Mouse (Mus musculus) liver, postnatal 0 days (tissue): Measurements from ENCODE around the gene Mpdu1. TPM values are rescaled to one million over a fixed set of nuclear protein-coding genes. Genes with fewer than 3 reads are reported as not detected.

Experiments used
- ATAC-seq: fragments of 200-750 bp; cut with Nextera tagmentation; 2 replicates; pipeline ENCODE4 v1.8.0; 2017; ENCODE audit warnings: mild to moderate bottlenecking, moderate library complexity
- DNase-seq: peaks from one replicate; pipeline ENCODE4 v3.0.0-alpha.2; 2016
- H3K27ac ChIP-seq: fragments of 300-500 bp; sonication (generic); 2 replicates; pipeline ENCODE4 v1.5.1; 2014; ENCODE audit warnings: antibody characterized with exemption, moderate library complexity, mild to moderate bottlenecking, low read depth
- H3K27me3 ChIP-seq: fragments of 300-500 bp; sonication (generic); 2 replicates; pipeline ENCODE4 v1.6.1; 2014; ENCODE audit warnings: low read length, control low read depth, mixed read lengths; ENCODE audit not compliant: insufficient read depth
- H3K36me3 ChIP-seq: fragments of 300-500 bp; sonication (generic); replicated peaks from 2 replicates; pipeline ENCODE4 v1.6.1; 2014; ENCODE audit warnings: mild to moderate bottlenecking, control low read depth, low read length, moderate library complexity, mixed read lengths; ENCODE audit not compliant: insufficient read depth
- H3K4me1 ChIP-seq: fragments of 300-500 bp; sonication (generic); 2 replicates; pipeline ENCODE4 v1.6.1; 2014; ENCODE audit warnings: antibody characterized with exemption, mild to moderate bottlenecking, control low read depth; ENCODE audit not compliant: insufficient read depth
- H3K4me2 ChIP-seq: fragments of 300-500 bp; sonication (generic); 2 replicates; pipeline ENCODE4 v1.6.1; 2014; ENCODE audit warnings: low read depth, mild to moderate bottlenecking, low read length, moderate library complexity, mixed read lengths
- H3K4me3 ChIP-seq: fragments of 300-500 bp; sonication (generic); 2 replicates; pipeline ENCODE4 v1.5.1; 2014; ENCODE audit warnings: low read depth, low read length
- H3K9ac ChIP-seq: fragments of 300-500 bp; sonication (generic); replicated peaks from 2 replicates; pipeline ENCODE4 v1.6.1; 2014; ENCODE audit warnings: mild to moderate bottlenecking, moderate library complexity
- H3K9me3 ChIP-seq: fragments of 300-500 bp; sonication (generic); 2 replicates; pipeline ENCODE4 v1.6.1; 2016; ENCODE audit warnings: mild to moderate bottlenecking, control low read depth, low read length, mixed read lengths
- CTCF ChIP-seq: sonication (generic); IDR thresholded peaks from 2 replicates; pipeline ENCODE4 v1.5.1; 2016; ENCODE audit warnings: antibody characterized with exemption, low read depth
- EP300 ChIP-seq: IDR thresholded peaks from 2 replicates; pipeline ENCODE4 v1.6.1; 2016; ENCODE audit warnings: antibody characterized with exemption, low read depth, mild to moderate bottlenecking
- WGBS: fragments of 180-500 bp; shearing (Covaris S2); extraction: QIAGEN DNeasy Blood & Tissue Kit; methylation state at CpG from one replicate; pipeline ENCODE4 v1.1.7; 2014; ENCODE audit not compliant: insufficient replicate concordance; 5-methylcytosine and 5-hydroxymethylcytosine counted together
- polyA plus RNA-seq: library from polyadenylated mRNA; unstranded; fragments of >200 nt; fragmentation: Nextera tagmentation; extraction: Ambion mirVana; gene quantifications from 2 replicates; pipeline ENCODE4 v1.2.1, GENCODE M21; 2015

Gene Mpdu1
- polyA plus RNA-seq, 1 experiment from 2014 or later: 41.0 TPM

DNA sequence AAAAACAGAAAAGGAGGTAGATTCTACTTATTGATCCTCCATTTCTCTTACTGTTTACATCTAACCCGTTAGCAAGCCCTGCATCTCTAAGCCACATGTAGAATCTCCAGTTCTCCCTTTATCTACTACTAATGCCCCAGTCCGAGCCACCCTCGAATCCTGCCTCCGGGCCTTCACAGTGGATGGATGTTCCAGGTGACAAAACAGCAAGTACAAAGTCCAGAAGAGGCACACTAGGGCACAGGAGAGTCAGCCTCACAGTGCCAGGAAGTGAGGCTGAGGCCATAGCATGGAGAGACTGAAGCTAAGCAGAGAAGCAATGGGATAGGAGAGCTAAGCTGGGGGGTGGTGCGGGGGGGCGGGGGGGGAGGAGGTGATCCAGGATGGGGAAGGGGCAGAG lies 30.4 kb upstream of the Mpdu1 start:
- DNase-seq: no peak
- no peak for TF ChIP-seq CTCF
- TF ChIP-seq EP300: no peak
- 69% methylated on average over 6 of the region's 6 CpGs for WGBS
- peak; percentile 86 for ATAC-seq
- H3K9ac ChIP-seq: no peak overlapping the region
- H3K4me3 ChIP-seq: no peak overlapping the region
- H3K36me3 ChIP-seq: no peaks in the 10 kb centered on the region
- H3K4me2 ChIP-seq: no peak overlapping the region
- H3K27ac ChIP-seq: peak overlapping the region; percentile 59
- H3K4me1 ChIP-seq: peaks cover 19% of the 10 kb centered on the region
- H3K9me3 ChIP-seq: no peaks in the 10 kb centered on the region
- H3K27me3 ChIP-seq: no peaks in the 10 kb centered on the region

DNA sequence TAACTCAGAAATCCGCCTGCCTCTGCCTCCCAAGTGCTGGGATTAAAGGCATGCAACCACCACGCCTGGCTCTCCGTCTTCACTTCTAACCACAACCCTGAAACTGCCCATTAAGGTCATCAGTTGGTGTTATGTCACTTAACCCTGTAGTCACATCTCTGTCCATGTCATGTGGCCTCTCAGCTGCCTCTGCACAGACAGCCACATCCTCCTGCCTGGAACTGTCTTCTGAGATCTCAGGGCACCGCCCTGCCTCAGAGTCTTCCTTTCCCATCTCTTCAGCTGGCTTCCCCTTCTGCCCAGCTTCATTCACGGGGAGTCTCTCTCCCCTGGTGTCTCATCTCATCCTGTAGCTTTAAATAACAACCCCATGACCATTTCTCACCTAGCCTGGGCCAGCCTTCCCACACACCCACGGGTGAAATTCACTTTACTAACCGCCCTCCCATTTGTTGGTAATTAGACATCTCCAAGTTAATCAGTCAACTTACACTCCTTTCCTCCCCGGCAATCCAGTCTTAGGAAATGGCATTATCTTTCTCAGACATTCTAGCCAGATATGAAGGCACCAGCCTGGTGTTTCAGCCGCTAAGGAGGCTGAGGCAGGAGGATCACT lies 29.9 kb upstream of the Mpdu1 start:
- H3K4me3 ChIP-seq: no peak overlapping the region
- H3K27ac ChIP-seq: peak overlapping the region; percentile 59; the same call in 1 of the 2 replicates
- ATAC-seq (no peak), DNase-seq (no peak)
- H3K9ac ChIP-seq: no peak overlapping the region
- WGBS: 44% methylated on average over 9 of the region's 9 CpGs
- no peaks in the 10 kb centered on the region for H3K9me3 ChIP-seq
- TF ChIP-seq EP300 (no peak), CTCF (no peak)
- peaks cover 19% of the 10 kb centered on the region for H3K4me1 ChIP-seq
- H3K27me3 ChIP-seq: no peaks in the 10 kb centered on the region
- H3K36me3 ChIP-seq: no peaks in the 10 kb centered on the region
- no peak overlapping the region for H3K4me2 ChIP-seq

DNA sequence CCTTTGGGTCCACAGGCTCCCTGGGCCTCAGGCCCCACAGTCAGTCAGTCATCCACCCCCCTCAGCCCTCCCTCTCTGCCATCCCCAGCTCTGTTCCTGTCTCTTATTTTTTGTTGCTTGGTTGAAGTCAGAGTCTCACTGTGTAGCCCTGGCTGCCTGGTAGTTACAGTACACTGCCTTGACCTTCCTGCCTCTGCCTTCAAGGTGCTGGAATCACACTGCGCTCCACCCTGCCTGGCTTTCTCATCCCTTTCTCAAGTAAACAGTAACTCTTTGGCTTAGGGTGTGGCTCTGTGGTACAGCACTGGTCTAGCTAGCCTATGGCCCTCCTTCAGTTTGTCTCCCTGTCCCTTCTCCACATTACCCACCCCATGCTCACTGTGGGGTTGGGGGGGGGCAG lies 27.4 kb upstream of the Mpdu1 start:
- Histone ChIP-seq H3K9ac (no peak overlapping the region), H3K36me3 (no peaks in the 10 kb centered on the region), H3K4me1 (peaks cover 31% of the 10 kb centered on the region), H3K27ac (no peak overlapping the region), H3K4me3 (no peak overlapping the region), H3K27me3 (no peaks in the 10 kb centered on the region), H3K9me3 (no peaks in the 10 kb centered on the region), H3K4me2 (no peak overlapping the region)
- DNase-seq (no peak), ATAC-seq (no peak)
- no peak for TF ChIP-seq CTCF
- no peak for TF ChIP-seq EP300
- 94% methylated on average over 1 of the region's 1 CpGs for WGBS

DNA sequence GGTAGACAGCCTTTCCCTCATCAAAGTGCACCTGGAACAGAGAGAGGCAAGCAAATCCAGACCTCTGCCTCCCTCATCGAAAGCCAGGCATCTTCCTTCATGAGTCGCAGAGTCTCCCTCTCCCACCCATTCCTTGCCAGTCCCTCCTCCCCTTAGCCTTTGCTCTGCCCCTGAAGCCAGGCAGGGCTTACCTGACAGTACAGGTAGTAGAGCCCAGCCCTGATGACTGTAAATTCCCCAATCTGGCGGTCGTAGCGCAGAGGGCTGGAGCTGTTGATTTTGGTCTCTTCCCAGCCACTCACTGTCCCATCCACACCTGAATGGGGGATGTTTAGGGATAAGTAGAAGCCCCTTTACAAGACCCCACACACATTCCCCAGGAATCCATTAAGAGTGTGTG lies 24.6 kb upstream of the Mpdu1 start:
- peaks cover 31% of the 10 kb centered on the region for H3K4me1 ChIP-seq
- no peak overlapping the region for H3K4me3 ChIP-seq
- H3K9me3 ChIP-seq: no peaks in the 10 kb centered on the region
- no peak overlapping the region for H3K9ac ChIP-seq
- no peaks in the 10 kb centered on the region for H3K36me3 ChIP-seq
- no peaks in the 10 kb centered on the region for H3K27me3 ChIP-seq
- DNase-seq (no peak), ATAC-seq (no peak)
- TF ChIP-seq EP300 (no peak), CTCF (no peak)
- no peak overlapping the region for H3K27ac ChIP-seq
- no peak overlapping the region for H3K4me2 ChIP-seq
- WGBS: 74% methylated on average over 5 of the region's 5 CpGs

DNA sequence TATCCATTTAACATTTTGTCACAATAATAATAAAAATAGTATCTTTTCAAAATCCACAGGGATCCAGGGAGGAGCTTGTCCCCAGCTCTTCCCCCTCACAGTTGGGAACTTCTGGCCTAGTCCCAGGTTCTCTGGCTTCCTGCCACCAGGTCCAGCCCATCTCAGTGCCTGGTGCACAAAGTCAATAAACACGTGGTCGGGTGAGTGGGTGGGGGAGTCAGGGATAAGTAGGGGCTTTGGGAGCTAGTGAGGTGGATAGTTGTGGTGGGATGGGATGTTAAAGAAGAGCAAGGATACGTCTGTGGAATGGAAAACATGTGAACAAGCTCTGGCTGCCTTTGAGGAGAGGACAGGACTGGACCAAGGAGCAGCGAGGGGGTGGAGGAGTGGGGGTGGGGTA lies 23.9 kb upstream of the Mpdu1 start:
- Histone ChIP-seq H3K4me3 (no peak overlapping the region), H3K27ac (peak overlapping the region; percentile 82), H3K9ac (no peak overlapping the region), H3K4me2 (no peak overlapping the region), H3K4me1 (peaks cover 31% of the 10 kb centered on the region), H3K36me3 (no peaks in the 10 kb centered on the region), H3K27me3 (no peaks in the 10 kb centered on the region), H3K9me3 (no peaks in the 10 kb centered on the region)
- 35% methylated on average over 4 of the region's 4 CpGs for WGBS
- peak; percentile 79 for DNase-seq
- no peak for ATAC-seq
- TF ChIP-seq EP300: no peak
- no peak for TF ChIP-seq CTCF

DNA sequence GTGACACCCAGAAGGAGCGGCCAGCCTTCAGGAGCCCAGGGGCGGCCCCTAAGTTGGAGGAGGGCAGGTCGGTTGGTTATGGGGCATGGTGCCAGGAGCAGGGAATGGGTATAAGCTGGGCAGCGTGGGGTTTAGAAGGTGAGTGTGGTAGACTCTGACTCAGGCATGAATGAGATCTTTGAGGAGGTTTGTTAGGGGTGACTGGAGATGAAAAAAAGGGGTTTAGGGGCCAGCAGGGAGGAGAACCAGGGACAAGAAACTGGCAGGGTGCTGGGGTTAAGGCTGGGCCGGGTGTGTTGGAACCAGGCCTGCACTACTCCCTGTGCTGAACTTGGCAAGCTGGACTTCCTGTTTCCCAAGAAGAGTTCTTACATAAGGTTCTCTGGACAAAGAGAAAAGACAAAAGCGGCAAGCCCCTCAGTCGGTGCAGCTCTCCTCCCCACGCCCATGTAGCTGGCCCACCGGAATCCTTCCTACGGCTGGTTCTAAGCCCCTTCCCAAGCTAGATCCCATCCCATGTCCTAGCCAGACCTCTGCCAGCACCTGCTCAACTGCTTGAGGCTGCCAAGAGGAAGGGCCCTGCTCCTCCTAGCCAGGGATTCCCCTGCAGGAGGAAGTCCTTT lies 23.2 kb upstream of the Mpdu1 start, which contains the start of gene Tnfsf13:
TSS of gene Tnfsf13 (minus strand) at position 259 of the 623 bp plus-strand sequence.
- peak within 1 kb of the TSS; percentile 82 for H3K27ac ChIP-seq
- H3K4me1 ChIP-seq: peaks cover 36% of the 10 kb centered on the region
- 58% methylated on average over 10 of the region's 10 CpGs for WGBS
- TF ChIP-seq EP300 (no peak), CTCF (no peak)
- peak within 1 kb of the TSS; percentile 50 for H3K4me2 ChIP-seq
- H3K9ac ChIP-seq: peak within 1 kb of the TSS; percentile 34
- ATAC-seq: no peak
- no peaks in the 10 kb centered on the region for H3K9me3 ChIP-seq
- no peak within 1 kb of the TSS for H3K4me3 ChIP-seq
- H3K27me3 ChIP-seq: no peaks in the 10 kb centered on the region
- DNase-seq: no peak
- no peaks in the 10 kb centered on the region for H3K36me3 ChIP-seq
